Mouse (Mus musculus) left cerebral cortex, adult 2 months (tissue): Measurements from ENCODE around the gene Micu1. TPM values are rescaled to one million over a fixed set of nuclear protein-coding genes. Genes with fewer than 3 reads are reported as not detected.
"Not testable (repeated sequence)": the region's sequence is repeated elsewhere in the genome, so short reads cannot be mapped to it uniquely, and the experiment has no call there.

Experiments
- DNase-seq, 2 experiments: peaks; one replicate each; pipeline ENCODE4 v3.0.0; 2021 to 2022; ENCODE audit warnings: low spot score in 2 of 2, mixed read lengths in 1 of 2; ENCODE audit errors: extremely low spot score in 1 of 2
- H3K27ac ChIP-seq: fragments of 200-600 bp; 2 replicates; pipeline ENCODE4 v1.8.1; 2022
- H3K4me3 ChIP-seq: fragments of 200-600 bp; 2 replicates; pipeline ENCODE4 v1.8.1; 2022
- CTCF ChIP-seq: fragments of 200-600 bp; IDR thresholded peaks from 2 replicates; pipeline ENCODE4 v1.8.1; 2022; ENCODE audit warnings: antibody characterized with exemption, mild to moderate bottlenecking, moderate library complexity
- intact Hi-C: fragments of 180-260 bp; cut with DNase I; formaldehyde crosslinking; loops from one replicate; pipeline ENCODE4 v1.15.1; 2025
- total RNA-seq, 2 experiments: library from RNA; stranded (reverse); gene quantifications; 2 replicates each; pipeline ENCODE4 v1.2.3; 2021

Gene Micu1
- total RNA-seq, 2 experiments from 2014 or later, result 85.2 to 89.9 TPM

- DNase-seq, result no peak
- TF ChIP-seq CTCF, result no peak
- no peak overlapping the region for H3K4me3 ChIP-seq
- H3K27ac ChIP-seq, result no peak overlapping the region
- intact Hi-C loops, result no loop called here
Observed at GRCm38 (mm10) chr10:59870038-59870437, 167.8 kb downstream of the Micu1 start.

- intact Hi-C loops, H3K4me3 ChIP-seq, DNase-seq, H3K27ac ChIP-seq: not testable (repeated sequence)
Observed at GRCm38 (mm10) chr10:59872651-59873050, 170.4 kb downstream of the Micu1 start.

GRCm38 (mm10) chr10:59873206-59873605 is 170.9 kb downstream of the Micu1 start:
- H3K4me3 ChIP-seq, result no peak overlapping the region
- intact Hi-C loops, result no loop called here
- no peak for TF ChIP-seq CTCF
- no peak for DNase-seq
- no peak overlapping the region for H3K27ac ChIP-seq

- TF ChIP-seq CTCF, result no peak
- no peak overlapping the region for H3K27ac ChIP-seq
- intact Hi-C loops, result no loop called here
- no peak for DNase-seq
- H3K4me3 ChIP-seq, result no peak overlapping the region
Observed at GRCm38 (mm10) chr10:59873613-59874012, 171.3 kb downstream of the Micu1 start.

GRCm38 (mm10) chr10:59875396-59875795 is 173.1 kb downstream of the Micu1 start:
- intact Hi-C loops, result no loop called here
- Histone ChIP-seq H3K4me3 (no peak overlapping the region), H3K27ac (no peak overlapping the region)
- no peak for TF ChIP-seq CTCF
- DNase-seq, result no peak

GRCm38 (mm10) chr10:59876698-59877097 is 174.4 kb downstream of the Micu1 start:
- DNase-seq, H3K4me3 ChIP-seq, H3K27ac ChIP-seq, intact Hi-C loops: not testable (repeated sequence)

GRCm38 (mm10) chr10:59877421-59878117 is 175.3 kb downstream of the Micu1 start:
- no peak for TF ChIP-seq CTCF
- H3K27ac ChIP-seq, result no peak overlapping the region
- no peak overlapping the region for H3K4me3 ChIP-seq
- intact Hi-C loops, result no loop called here
- no peak for DNase-seq

- intact Hi-C loops, result no loop called here
- H3K27ac ChIP-seq, result peak overlapping the region; percentile 100
- no peak for TF ChIP-seq CTCF
- peak overlapping the region; percentile 98 for H3K4me3 ChIP-seq
- no peak for DNase-seq
Observed at GRCm38 (mm10) chr10:59878823-59879222, 176.5 kb downstream of the Micu1 start.

GRCm38 (mm10) chr10:59879255-59880028 is 177.2 kb downstream of the Micu1 start, which contains the start of gene Dnajb12:
Dnajb12 (plus strand) TSS chr10:59879556.
- peak within 1 kb of the TSS; percentile 98 for H3K4me3 ChIP-seq
- TF ChIP-seq CTCF, result no peak
- H3K27ac ChIP-seq, result peak within 1 kb of the TSS; percentile 100
- intact Hi-C loops, result loop anchor here (10.0 kb wide), 1 partner anchor 365 kb away; no protein-coding TSS in a partner anchor
- DNase-seq, result peak; percentile 94 to 96

GRCm38 (mm10) chr10:59880029-59880386 is 177.7 kb downstream of the Micu1 start:
- no peak for TF ChIP-seq CTCF
- intact Hi-C loops, result loop anchor here (10.0 kb wide), 1 partner anchor 365 kb away; no protein-coding TSS in a partner anchor
- H3K4me3 ChIP-seq, result peak overlapping the region; percentile 98
- peak overlapping the region; percentile 100 for H3K27ac ChIP-seq
- no peak for DNase-seq

GRCm38 (mm10) chr10:59880837-59881236 is 178.6 kb downstream of the Micu1 start:
- H3K4me3 ChIP-seq, result peak overlapping the region; percentile 98

GRCm38 (mm10) chr10:59884327-59885173 is 182.3 kb downstream of the Micu1 start:
- DNase-seq, result no peak
- intact Hi-C loops, result loop anchor here (10.0 kb wide), 1 partner anchor 360 kb away; no protein-coding TSS in a partner anchor
- no peak for TF ChIP-seq CTCF
- peak overlapping the region; percentile 50 for H3K27ac ChIP-seq
- no peak overlapping the region for H3K4me3 ChIP-seq

More at GRCm38 (mm10) chr10:59880837-59881236, 178.6 kb downstream of the Micu1 start:
- intact Hi-C loops, result loop anchor here (10.0 kb wide), 1 partner anchor 364 kb away; no protein-coding TSS in a partner anchor
- no peak for DNase-seq
- H3K27ac ChIP-seq, result no peak overlapping the region
- no peak for TF ChIP-seq CTCF
